Mouse (Mus musculus): ENCODE results near the gene Apoc2. TPM values are rescaled to one million over a fixed set of nuclear protein-coding genes. Genes with fewer than 3 reads are reported as not detected.

Apoc2 gene
- total and polyA plus RNA-seq, 3 experiments = not detected

DNA sequence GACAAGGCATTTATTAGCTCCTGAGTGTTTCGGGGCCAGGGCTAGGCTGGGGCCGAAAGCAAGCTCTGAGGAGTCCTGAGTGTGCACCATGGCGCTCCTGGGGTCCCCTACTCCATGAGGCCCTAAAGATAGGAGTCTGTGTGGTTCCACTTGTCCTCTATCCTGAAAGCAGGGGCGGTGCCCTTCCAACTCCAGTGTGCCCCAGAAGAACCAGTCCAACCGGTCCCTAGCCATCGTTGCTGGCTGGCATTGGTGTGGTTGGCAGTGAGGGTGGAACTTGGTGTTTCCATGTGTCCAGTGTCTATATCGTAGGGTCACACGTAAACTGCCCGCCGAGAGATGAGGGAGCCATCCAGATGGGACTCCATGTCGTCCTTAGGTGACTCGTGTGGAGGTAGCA is 46.4 kb upstream of the Apoc2 start:
- no peak overlapping the region for H3K4me3 ChIP-seq (ENCODE audit: control insufficient read depth in 1 of 2, insufficient read depth in 1 of 2, low read depth in 2 of 2, low read length in 2 of 2)
- H3K27ac ChIP-seq (ENCODE audit: control insufficient read depth, low read depth, low read length) = no peak overlapping the region
- H3K79me2 ChIP-seq (ENCODE audit: control insufficient read depth, insufficient read depth, low read length, poor library complexity) = no peaks in the 10 kb centered on the region
- peaks cover 0 to 5% of the 10 kb centered on the region in 2 experiments; a peak in 2 of 4 replicates for H3K36me3 ChIP-seq (ENCODE audit: control insufficient read depth in 1 of 2, insufficient read depth in 2 of 2, low read length in 2 of 2)
- no peak for DNase-seq (ENCODE audit: low read depth, low spot score)
- H3K9ac ChIP-seq (ENCODE audit: control insufficient read depth, low read depth, low read length, poor library complexity, severe bottlenecking) = no peak overlapping the region
- TF ChIP-seq CHD2 (IDR thresholded peaks at IDR 0.05; ENCODE audit: low read length) (no peak), ZMIZ1 (IDR thresholded peaks at IDR 0.05; ENCODE audit: low read depth, low read length) (no peak), JUND (IDR thresholded peaks at IDR 0.05; ENCODE audit: low read depth, low read length) (no peak), MEF2A (IDR thresholded peaks at IDR 0.05; ENCODE audit: extremely low read depth, insufficient replicate concordance, low read depth, low read length, poor library complexity, severe bottlenecking) (no peak), MXI1 (IDR thresholded peaks at IDR 0.05; ENCODE audit: low read depth, low read length) (no peak), ETS1 (IDR thresholded peaks at IDR 0.05; ENCODE audit: low read depth, low read length) (no peak), MAFK (IDR thresholded peaks at IDR 0.05; ENCODE audit: borderline replicate concordance, low read depth, low read length) (no peak), GABPA (IDR thresholded peaks at IDR 0.05; ENCODE audit: low read depth, low read length) (no peak), SMC3 (IDR thresholded peaks at IDR 0.05; ENCODE audit: low read depth, low read length) (no peak), MYB (IDR thresholded peaks at IDR 0.05; ENCODE audit: low read depth, low read length) (no peak), USF1 (IDR thresholded peaks at IDR 0.05; ENCODE audit: low read depth, low read length) (no peak)
- H3K9me3 ChIP-seq (replicated peaks; ENCODE audit: insufficient read depth, low read length) = no peaks in the 10 kb centered on the region
- H3K4me1 ChIP-seq (ENCODE audit: control insufficient read depth in 1 of 2, insufficient read depth in 2 of 2, low read length in 2 of 2) = peaks cover 0 to 10% of the 10 kb centered on the region in 2 experiments; a peak in 2 of 4 replicates
- no peaks in the 10 kb centered on the region for H3K27me3 ChIP-seq (ENCODE audit: control insufficient read depth in 1 of 2, insufficient read depth in 2 of 2, low read length in 2 of 2)

DNA sequence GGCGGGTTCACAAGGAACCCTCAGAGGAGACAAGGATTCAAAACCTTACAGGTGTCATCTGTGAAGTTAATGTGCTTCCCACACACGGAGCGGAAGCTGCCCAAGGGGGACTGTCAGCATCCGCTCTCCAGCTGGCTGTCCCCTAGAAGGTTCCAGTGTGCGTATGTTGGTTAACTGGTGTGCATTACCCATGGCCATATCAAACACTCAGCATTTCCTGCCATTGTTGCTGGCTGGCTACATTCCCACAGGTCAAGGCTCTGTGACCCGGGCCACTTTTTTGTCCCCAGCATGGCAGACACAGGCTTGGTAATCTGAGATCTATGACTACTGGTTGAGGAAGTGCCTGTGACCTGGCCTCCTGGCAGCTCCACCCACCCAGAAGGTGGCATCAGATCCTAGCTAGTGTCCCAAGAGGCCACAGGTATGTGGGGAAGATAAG is 45.0 kb upstream of the Apoc2 start:
- no peak overlapping the region for H3K4me3 ChIP-seq (ENCODE audit: control insufficient read depth in 1 of 2, insufficient read depth in 1 of 2, low read depth in 2 of 2, low read length in 2 of 2)
- no peak overlapping the region for H3K9ac ChIP-seq (ENCODE audit: control insufficient read depth, low read depth, low read length, poor library complexity, severe bottlenecking)
- H3K27me3 ChIP-seq (ENCODE audit: control insufficient read depth in 1 of 2, insufficient read depth in 2 of 2, low read length in 2 of 2) = no peaks in the 10 kb centered on the region
- H3K27ac ChIP-seq (ENCODE audit: control insufficient read depth, low read depth, low read length) = no peak overlapping the region
- no peaks in the 10 kb centered on the region for H3K79me2 ChIP-seq (ENCODE audit: control insufficient read depth, insufficient read depth, low read length, poor library complexity)
- peaks cover 0 to 5% of the 10 kb centered on the region in 2 experiments; a peak in 2 of 4 replicates for H3K36me3 ChIP-seq (ENCODE audit: control insufficient read depth in 1 of 2, insufficient read depth in 2 of 2, low read length in 2 of 2)
- H3K4me1 ChIP-seq (ENCODE audit: control insufficient read depth in 1 of 2, insufficient read depth in 2 of 2, low read length in 2 of 2) = peaks cover 0 to 10% of the 10 kb centered on the region in 2 experiments; a peak in 2 of 4 replicates
- peak; percentile 45 for DNase-seq (ENCODE audit: low read depth, low spot score)
- no peaks in the 10 kb centered on the region for H3K9me3 ChIP-seq (replicated peaks; ENCODE audit: insufficient read depth, low read length)
- TF ChIP-seq USF2 (IDR thresholded peaks at IDR 0.05; ENCODE audit: borderline replicate concordance in 1 of 2, insufficient read depth in 1 of 2, low read depth in 1 of 2, low read length in 2 of 2) (no peak), TCF12 (IDR thresholded peaks at IDR 0.05; ENCODE audit: low read depth, low read length) (no peak), JUND (IDR thresholded peaks at IDR 0.05; ENCODE audit: low read depth, low read length) (no peak), POLR2AphosphoS5 (IDR thresholded peaks at IDR 0.05; ENCODE audit: borderline replicate concordance, low read depth, low read length) (no peak), BHLHE40 (IDR thresholded peaks at IDR 0.05; ENCODE audit: borderline replicate concordance, low read depth, low read length) (no peak), ETS1 (IDR thresholded peaks at IDR 0.05; ENCODE audit: low read depth, low read length) (no peak), HCFC1 (IDR thresholded peaks at IDR 0.05; ENCODE audit: low read depth, low read length) (no peak), ELF1 (IDR thresholded peaks at IDR 0.05; ENCODE audit: low read depth, low read length) (no peak), E2F4 (IDR thresholded peaks at IDR 0.05; ENCODE audit: borderline replicate concordance, low read depth, low read length) (no peak), GABPA (IDR thresholded peaks at IDR 0.05; ENCODE audit: low read depth, low read length) (no peak), CTCF (IDR thresholded peaks at IDR 0.05 in 2 of 3, conservative IDR thresholded peaks at IDR 0.05 in 1 of 3; ENCODE audit: control insufficient read depth in 1 of 3, insufficient read depth in 1 of 3, low read depth in 2 of 3, low read length in 3 of 3, poor library complexity in 1 of 3, severe bottlenecking in 1 of 3) (no peak), EP300 (IDR thresholded peaks at IDR 0.05; ENCODE audit: low read depth in 1 of 2, low read length in 2 of 2) (no peak), RCOR1 (IDR thresholded peaks at IDR 0.05; ENCODE audit: low read depth, low read length) (no peak), UBTF (IDR thresholded peaks at IDR 0.05; ENCODE audit: borderline replicate concordance, insufficient read depth, low read depth, low read length) (no peak), CHD1 (IDR thresholded peaks at IDR 0.05; ENCODE audit: low read depth, low read length) (no peak)
